Mouse (Mus musculus) induced T-regulatory cell, adult 2 months (primary cell): ENCODE data around the gene Cmtr2.

Experiments used
- DNase-seq: peaks from one replicate; pipeline ENCODE4 v3.0.0-alpha.2; 2012; ENCODE audit warnings: low read depth

Gene Cmtr2

DNA sequence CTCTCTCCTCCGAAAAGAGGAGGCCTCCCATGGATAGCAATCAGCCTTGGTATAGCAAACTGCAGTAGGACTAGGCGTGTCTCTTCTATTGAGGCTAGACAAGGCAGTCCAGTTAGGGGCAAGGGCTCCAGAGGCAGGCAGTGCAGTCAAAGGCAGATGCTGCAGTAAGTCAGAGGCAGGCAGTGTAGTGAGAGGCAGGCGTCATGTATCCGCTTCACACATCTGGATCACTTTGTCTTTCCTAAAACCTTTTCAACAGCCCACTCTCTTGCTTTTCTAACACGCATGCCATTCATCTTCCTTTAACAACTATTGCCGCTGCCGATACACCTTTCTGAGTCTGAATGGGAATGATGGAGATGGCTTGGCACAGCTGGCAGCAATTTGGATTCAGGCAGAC, at the start of gene Cmtr2:
Cmtr2 (plus strand) TSS at position 301 of the 400 bp plus-strand sequence.
- DNase-seq: no peak

DNA sequence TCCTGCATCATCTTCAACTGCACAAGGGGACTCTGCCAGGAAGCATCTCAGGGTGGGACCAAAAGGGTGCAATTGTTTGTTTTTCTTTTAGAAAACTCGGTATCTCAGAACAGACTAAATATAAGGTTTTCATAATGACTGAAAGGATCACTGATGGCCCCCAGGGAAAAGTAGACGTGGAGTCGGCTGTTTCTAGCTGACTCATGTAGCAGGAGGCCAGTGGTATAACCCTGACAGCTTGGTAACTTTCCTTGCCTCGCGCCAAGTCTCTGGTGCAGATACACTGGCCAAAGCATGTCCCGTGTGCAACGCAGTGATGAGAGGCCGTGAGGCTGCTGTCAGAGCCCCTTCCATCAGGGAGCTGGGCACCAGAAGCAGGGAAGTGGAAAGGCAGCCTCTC, 49.2 kb upstream of the Cmtr2 start:
- DNase-seq: no peak

DNA sequence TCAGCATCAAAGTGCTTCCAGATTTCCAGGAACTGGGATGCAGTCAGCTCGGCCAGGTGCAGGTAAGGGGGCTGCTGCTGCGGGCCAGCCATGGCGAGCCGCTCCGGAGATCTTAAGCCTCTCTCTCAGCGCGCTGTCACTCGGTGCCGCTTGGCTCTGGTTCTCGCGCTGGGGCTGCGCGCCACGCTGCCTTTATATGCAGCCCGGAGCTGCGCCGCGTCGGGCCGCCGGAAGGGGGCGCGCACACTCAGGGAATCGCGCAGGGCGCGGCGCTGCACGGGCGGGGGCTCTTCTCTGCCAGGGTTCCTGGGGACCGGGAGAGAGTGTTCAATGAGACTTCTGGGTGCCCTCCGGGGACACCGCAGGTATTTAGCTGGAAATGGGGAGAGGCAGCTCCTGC, 47.4 kb upstream of the Cmtr2 start, which contains the start of gene Calb2:
Calb2 (minus strand) TSS at position 165 of the 400 bp plus-strand sequence.
- peak; percentile 12 for DNase-seq

DNA sequence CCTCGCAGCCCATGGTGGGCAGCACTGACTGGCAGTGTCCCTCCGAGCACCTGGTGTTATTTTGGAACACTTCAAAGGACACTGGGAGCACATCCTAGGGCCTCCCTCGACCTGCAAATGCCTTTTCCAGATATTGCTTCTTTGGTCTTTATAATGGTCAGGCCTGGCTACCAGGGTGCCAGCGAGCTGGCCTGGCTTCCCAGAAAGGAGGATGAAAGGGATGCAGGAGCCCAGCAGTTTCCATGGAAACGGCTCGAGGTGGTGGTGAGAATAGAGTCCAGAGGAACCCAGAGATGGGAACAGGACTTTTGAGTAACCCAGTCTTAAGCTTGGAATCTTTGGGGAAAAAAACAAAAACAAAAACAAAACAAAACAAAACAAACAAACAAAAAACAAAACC, 43.3 kb upstream of the Cmtr2 start:
- DNase-seq: no peak

DNA sequence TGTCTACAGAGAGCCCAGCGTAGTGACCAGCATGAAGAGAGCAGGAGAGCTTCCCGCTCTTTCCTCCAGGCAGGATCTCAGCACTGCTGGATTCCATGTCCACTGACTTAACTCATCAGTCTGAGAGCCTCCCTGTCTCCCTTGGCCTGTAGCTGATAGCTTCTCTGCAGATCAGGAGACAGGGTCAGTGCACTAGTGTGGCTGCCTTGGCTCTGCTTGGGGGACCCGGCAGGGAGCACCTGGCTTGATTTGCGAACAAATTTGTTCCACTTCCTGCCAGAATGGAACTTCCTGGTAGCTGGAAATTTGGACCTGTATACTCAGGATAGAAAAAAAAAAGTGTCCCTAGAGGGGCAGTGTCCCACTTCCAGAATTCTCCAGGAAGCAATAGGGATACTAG, 40.6 kb upstream of the Cmtr2 start:
- DNase-seq: no peak

DNA sequence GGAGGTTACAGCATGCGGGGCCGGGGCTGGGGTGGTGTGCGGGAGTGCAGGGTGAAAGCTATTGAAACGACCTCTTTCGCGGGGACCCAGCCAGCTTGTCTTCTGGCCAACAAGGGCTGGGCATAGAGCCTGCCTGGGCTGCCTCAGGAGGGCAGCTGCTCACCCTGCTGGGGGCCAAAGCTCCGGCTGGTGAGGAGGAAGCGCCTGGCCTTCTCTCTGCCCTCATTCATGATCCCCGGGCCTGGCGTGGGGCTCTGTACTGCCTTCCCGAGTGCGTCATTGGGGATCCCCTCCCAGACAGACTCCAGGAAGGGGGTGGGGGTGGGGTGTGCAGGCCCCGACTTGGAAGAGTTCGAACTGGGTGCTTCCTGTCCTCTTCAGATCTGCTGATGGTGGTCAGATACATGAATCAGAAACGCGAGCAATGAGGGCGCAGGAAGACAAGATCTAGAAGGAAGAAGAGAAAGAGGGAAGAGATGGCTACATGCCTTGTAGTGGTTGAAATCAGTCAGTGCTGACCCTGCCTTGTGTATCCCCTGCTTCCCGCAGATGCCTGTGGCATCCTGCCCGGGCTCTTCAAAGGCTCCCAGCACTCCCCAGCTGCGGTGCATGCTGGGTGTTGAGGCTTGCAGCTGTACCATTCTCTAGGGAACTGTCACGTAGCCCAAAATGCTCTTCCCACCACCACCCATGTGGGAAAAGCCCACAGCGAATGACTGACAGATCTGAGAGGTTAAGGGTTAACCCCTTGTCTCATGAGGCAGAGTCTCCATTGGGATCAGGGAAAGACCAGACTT, 37.9 kb upstream of the Cmtr2 start:
- DNase-seq: no peak

DNA sequence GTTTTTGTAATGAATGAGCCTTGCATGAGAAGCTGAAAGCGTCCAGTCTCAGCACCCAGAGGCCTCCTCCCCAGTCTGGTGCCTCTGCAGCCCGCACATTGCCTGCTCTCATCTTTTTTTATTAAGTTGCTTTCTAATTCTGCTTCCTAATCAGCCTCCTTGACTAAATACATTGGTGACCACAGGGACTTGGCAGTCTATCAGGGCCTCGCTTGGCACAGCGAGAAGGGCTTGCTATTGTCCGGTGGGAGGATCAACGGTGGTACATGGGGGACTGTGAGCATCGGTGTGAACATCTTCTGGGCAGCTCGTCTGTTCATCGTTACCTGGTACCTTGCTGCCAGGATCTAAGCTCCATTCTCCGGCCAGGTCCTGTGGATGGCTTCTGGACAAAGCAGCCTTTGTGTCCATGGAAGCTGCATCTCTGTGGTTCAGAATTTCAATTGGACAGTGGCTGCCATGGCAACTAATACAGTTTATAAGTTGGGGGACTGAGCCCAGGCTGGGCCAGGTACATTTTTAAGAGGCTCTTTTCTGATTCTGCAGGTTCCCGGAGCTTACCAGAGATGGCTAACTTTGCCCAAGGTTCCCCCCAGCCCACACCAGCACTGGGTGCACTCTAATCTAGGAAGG, 32.6 kb upstream of the Cmtr2 start:
- no peak for DNase-seq

GRCm38 (mm10) chr8:110183748-110184147, 31.7 kb upstream of the Cmtr2 start:
- DNase-seq: no peak

DNA sequence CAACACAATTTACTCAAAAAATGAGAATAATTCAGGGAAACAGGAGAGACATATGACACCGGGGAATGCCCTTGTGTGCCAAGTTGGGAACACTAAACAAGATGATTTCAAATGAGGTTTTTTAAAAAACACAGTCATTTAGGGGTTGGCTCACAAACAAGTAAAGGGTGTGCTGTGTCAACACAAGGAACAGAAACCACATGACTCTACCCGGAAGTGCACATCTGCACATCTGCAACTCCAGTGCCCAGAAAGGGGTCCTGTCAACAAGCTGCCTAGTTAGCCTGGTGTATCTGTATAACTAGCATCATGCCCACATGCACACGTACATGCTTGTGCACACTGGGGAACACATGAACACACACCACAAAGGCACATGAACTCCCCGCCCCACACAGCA, 29.9 kb upstream of the Cmtr2 start:
- DNase-seq: no peak

- no peak for DNase-seq
Measured at GRCm38 (mm10) chr8:110188961-110189750, 26.3 kb upstream of the Cmtr2 start.

GRCm38 (mm10) chr8:110196678-110197077, 18.8 kb upstream of the Cmtr2 start:
- no peak for DNase-seq

- no peak for DNase-seq
Measured at GRCm38 (mm10) chr8:110201806-110202205, 13.7 kb upstream of the Cmtr2 start.

GRCm38 (mm10) chr8:110216253-110216652, 788 bp downstream of the Cmtr2 start:
- DNase-seq: peak; percentile 23

GRCm38 (mm10) chr8:110217198-110217597, 1.7 kb downstream of the Cmtr2 start:
- DNase-seq: no peak

- DNase-seq: peak; percentile 99
Measured at GRCm38 (mm10) chr8:110217681-110218131, 2.2 kb downstream of the Cmtr2 start.

DNA sequence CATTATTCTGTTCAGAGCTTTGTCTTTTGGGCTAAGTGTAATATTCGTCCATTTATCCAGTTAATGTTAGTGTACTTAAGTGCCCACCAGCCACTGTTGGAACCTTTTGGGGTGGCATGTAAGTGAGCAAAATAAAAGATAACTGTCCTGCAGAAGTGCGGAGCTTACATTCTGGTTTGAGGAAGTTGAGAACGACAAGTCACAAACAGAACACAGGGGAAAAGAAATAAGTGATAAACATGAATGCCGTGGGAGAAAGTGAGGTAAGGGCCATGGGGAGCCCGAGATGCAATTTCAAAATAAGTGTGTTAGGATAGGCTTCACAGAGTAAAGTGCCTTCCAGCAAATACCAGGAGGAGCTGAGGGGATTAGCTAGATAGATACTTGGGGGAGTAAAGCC, 3.0 kb downstream of the Cmtr2 start:
- peak; percentile 11 for DNase-seq

- DNase-seq: no peak
Measured at GRCm38 (mm10) chr8:110220936-110221335, 5.5 kb downstream of the Cmtr2 start.

DNA sequence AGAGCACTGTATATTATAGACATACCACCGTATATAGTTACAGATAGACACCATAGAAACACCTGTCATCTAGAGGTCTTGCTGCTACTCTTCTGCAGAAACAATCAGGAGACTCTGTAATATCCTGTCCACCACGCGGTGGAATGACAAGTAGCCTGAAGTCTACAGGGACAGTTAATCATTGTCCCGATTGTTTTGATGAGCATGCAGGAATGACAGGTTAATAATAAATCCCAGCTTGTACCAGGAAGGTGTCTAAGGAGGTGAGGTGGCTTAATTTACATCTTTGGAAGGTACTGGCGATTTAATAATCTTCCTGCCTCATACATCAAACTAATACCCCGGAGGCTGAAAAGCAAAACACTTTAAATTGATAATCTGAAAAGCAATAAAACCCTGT, 15.3 kb downstream of the Cmtr2 start:
- no peak for DNase-seq

DNA sequence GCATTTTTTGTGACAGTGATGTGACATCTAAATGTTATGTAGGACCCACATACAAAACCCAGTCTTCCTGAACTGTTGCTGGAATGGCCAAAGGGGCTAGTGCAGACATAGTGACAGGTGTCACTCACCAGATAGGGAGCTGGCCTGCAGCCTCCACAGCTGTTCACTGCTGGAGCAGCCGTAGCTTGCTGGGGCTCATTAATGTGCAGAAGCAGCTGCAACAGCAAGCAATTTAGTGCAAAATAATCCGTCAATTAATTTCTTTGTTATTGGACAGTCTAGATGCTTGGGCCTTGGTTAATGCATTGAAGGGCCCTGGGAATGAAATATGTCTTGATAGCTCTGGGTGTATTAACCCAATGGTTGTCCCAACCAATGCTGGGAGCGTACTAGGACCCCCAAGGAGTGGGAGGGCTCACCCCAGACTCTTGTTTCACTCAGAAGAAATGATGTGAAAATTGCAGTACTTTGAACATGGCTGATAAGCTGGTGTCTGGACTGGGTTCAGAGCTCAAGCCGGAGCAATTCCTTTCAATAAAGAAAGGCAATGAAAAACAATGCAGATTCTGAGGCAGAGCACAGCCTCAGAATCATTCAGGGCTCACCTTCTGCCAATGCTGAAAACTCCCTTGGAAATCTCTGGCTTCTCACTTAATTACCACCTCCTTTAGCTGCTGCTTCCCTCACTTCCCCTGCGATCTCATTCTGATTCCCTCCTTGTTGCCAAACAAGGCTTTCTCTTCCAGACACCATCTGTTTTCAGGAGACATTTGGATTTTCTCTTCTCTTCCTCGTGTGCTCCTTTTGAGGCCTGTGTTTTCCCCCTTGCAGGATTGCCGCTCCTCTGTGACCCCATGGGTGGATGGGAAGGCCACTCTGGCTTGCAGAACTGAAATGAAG, 27.1 kb downstream of the Cmtr2 start:
- no peak for DNase-seq

DNA sequence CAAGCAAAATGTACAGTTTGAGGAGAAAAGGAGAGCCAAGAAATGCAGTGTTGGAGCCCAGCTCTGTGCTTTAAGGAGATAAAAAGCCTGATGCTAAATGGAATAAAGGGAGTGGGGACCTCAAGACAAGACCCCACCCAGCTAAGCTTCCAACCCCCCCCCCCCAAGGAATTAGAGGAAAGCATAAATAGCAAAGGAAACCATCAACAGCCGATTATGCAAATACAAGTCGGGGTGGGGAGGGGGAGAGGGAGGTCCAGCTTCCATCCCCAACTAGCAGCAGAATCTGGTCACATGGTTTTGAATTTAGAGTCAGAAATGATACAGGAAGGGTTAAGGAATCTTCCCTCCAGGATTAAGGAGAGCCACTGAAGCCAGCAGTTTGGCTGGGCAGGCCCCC, 29.1 kb downstream of the Cmtr2 start:
- DNase-seq: no peak

- DNase-seq: no peak
Measured at GRCm38 (mm10) chr8:110247238-110247637, 31.8 kb downstream of the Cmtr2 start.

- DNase-seq: no peak
Measured at GRCm38 (mm10) chr8:110253986-110254385, 38.5 kb downstream of the Cmtr2 start.
